Comparison of ENCODE assay signal across 14 mouse cellular contexts in the genomic region with DNA sequence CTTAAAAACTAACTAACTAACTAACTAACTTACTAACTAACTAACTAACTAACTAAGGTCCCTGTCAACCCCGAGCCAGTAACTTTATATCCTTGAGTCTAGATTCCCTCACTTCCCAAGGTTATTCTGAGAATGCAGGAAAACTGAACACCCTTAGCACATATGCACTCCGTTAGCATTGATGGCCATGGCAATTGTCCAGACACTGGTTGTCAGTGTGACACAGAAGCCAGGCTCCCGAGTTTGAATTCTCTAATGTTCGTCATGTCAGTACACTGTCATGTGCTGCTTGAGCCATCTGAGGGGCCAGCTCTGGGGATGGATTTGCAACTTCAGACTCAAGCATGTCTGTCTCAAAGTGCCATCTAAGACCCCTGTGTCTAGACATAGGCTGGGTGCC.
"Had no signal": no experiment of that assay in that cellular context is flagged by ENCODE, and none has a peak within 500 bp of the region (broad histone marks: within the 10 kb centered on the region; RNA-seq: fewer than 3 reads in every experiment).

No protein-coding gene starts in this region.

- H3K9ac ChIP-seq: kidney, embryonic 15.5 days; limb, embryonic 12.5 days; liver, embryonic 13.5 days; liver, postnatal 0 days; neural tube, embryonic 15.5 days had no signal

- H3K4me3 ChIP-seq: kidney, embryonic 15.5 days; layer of hippocampus, adult 2 months; limb, embryonic 12.5 days; liver, embryonic 13.5 days; myocyte; neural tube, embryonic 15.5 days had no signal

- H3K9me3 ChIP-seq: kidney, embryonic 15.5 days; limb, embryonic 12.5 days; liver, embryonic 13.5 days; neural tube, embryonic 15.5 days had no signal

- DNase-seq: liver; liver, embryonic 13.5 days; liver, postnatal 0 days; lung, postnatal 36 days; midbrain, embryonic 14.5 days; right cerebral cortex, adult 18-20 months; right cerebral cortex, postnatal 25 days; thymus, adult 18-20 months; thymus, postnatal 14 days had no signal

- H3K27ac ChIP-seq: kidney, embryonic 15.5 days; layer of hippocampus, adult 2 months; limb, embryonic 12.5 days; liver, embryonic 13.5 days; neural tube, embryonic 15.5 days had no signal

- H3K27me3 ChIP-seq: kidney, embryonic 15.5 days; liver, embryonic 13.5 days; neural tube, embryonic 15.5 days had no signal

- H3K4me1 ChIP-seq: kidney, embryonic 15.5 days; liver, embryonic 13.5 days; neural tube, embryonic 15.5 days had no signal

- H3K36me3 ChIP-seq: kidney, embryonic 15.5 days; limb, embryonic 12.5 days; liver, embryonic 13.5 days; neural tube, embryonic 15.5 days had no signal
